Mouse (Mus musculus): Measurements from ENCODE around the gene Ino80b.

Gene Ino80b

GRCm38 (mm10) chr6:83117616-83118015 is 7.6 kb downstream of the Ino80b start:
- in situ Hi-C loops (cut with MseI, MboI), result no loop called here

- in situ Hi-C loops (cut with MseI, MboI), result no loop called here
Measured at GRCm38 (mm10) chr6:83117165-83117438, 8.1 kb downstream of the Ino80b start.

GRCm38 (mm10) chr6:83116373-83117164 is 8.7 kb downstream of the Ino80b start:
- in situ Hi-C loops (cut with MseI, MboI), result no loop called here

GRCm38 (mm10) chr6:83115682-83116372 is 9.4 kb downstream of the Ino80b start:
- in situ Hi-C loops (cut with MseI, MboI), result no loop called here

- in situ Hi-C loops (cut with MseI, MboI), result no loop called here
Measured at GRCm38 (mm10) chr6:83115011-83115671, 10.1 kb downstream of the Ino80b start, which contains the start of gene Mogs. Gene Mogs, plus strand, starts transcription at chr6:83115496.

GRCm38 (mm10) chr6:83111510-83112136 is 13.6 kb downstream of the Ino80b start:
- in situ Hi-C loops (cut with MseI, MboI), result no loop called here

- in situ Hi-C loops (cut with MseI, MboI), result no loop called here
Measured at GRCm38 (mm10) chr6:83108762-83109668, 16.2 kb downstream of the Ino80b start, which contains the start of gene Mrpl53. Gene Mrpl53, plus strand, starts transcription at chr6:83109040.

GRCm38 (mm10) chr6:83107566-83108400 is 17.4 kb downstream of the Ino80b start:
- in situ Hi-C loops (cut with MseI, MboI), result no loop called here

GRCm38 (mm10) chr6:83104158-83104557 is 21.1 kb downstream of the Ino80b start:
- in situ Hi-C loops (cut with MseI, MboI), result no loop called here

- in situ Hi-C loops (cut with MseI, MboI), result no loop called here
Measured at GRCm38 (mm10) chr6:83103130-83103650, 22.0 kb downstream of the Ino80b start.

- in situ Hi-C loops (cut with MseI, MboI), result no loop called here
Measured at GRCm38 (mm10) chr6:83101688-83102556, 23.3 kb downstream of the Ino80b start.

GRCm38 (mm10) chr6:83101316-83101687 is 23.9 kb downstream of the Ino80b start, which contains the start of the genes Ccdc142 and Gm42688:
Gene Ccdc142, plus strand, starts transcription at chr6:83101601.
Gene Gm42688, plus strand, starts transcription at chr6:83101617.
- in situ Hi-C loops (cut with MseI, MboI), result no loop called here

GRCm38 (mm10) chr6:83098411-83098810 is 26.8 kb downstream of the Ino80b start:
- in situ Hi-C loops (cut with MseI, MboI), result loop anchor here (5.0 to 25.0 kb wide), 2 partner anchors 101 to 111 kb away; no protein-coding TSS in a partner anchor

- in situ Hi-C loops (cut with MseI, MboI), result loop anchor here (5.0 to 25.0 kb wide), 2 partner anchors 99 to 109 kb away; no protein-coding TSS in a partner anchor
Measured at GRCm38 (mm10) chr6:83095968-83096367, 29.3 kb downstream of the Ino80b start.

- in situ Hi-C loops (cut with MseI, MboI), result loop anchor here in 1 of 2 experiments (25.0 kb wide), 1 partner anchor 105 kb away; no protein-coding TSS in a partner anchor
Measured at GRCm38 (mm10) chr6:83092416-83093127, 32.7 kb downstream of the Ino80b start.

- in situ Hi-C loops (cut with MseI, MboI), result loop anchor here in 1 of 2 experiments (25.0 kb wide), 1 partner anchor 101 kb away; no protein-coding TSS in a partner anchor
Measured at GRCm38 (mm10) chr6:83087926-83088260, 37.3 kb downstream of the Ino80b start.

GRCm38 (mm10) chr6:83087205-83087925 is 37.9 kb downstream of the Ino80b start:
- in situ Hi-C loops (cut with MseI, MboI), result loop anchor here in 1 of 2 experiments (25.0 kb wide), 1 partner anchor 100 kb away; no protein-coding TSS in a partner anchor
